Mouse (Mus musculus): ENCODE measurements around the gene Ptprk.
A peak's percentile ranks its signal among the peaks of the same experiment; 100 is the strongest.

Ptprk gene

DNA sequence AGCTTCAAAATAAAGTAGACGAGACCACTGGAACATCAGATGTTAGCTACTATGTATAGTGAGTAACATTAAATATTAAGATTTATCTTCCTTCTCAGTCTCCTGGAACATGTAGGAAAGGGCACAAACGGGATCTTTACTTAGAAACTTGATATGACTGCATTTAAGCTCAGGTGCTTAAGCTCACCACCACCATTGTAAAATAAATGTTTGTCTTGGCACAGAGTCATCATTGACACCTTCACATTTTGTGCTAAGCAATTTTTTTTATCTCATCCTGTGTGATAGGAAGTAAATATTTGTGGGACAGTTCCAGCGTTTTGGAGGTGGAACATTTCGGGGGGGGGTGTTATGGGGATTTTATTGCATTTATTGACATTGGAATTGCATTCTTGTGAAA, 375.2 kb downstream of the Ptprk start:
- no peak for DNase-seq

DNA sequence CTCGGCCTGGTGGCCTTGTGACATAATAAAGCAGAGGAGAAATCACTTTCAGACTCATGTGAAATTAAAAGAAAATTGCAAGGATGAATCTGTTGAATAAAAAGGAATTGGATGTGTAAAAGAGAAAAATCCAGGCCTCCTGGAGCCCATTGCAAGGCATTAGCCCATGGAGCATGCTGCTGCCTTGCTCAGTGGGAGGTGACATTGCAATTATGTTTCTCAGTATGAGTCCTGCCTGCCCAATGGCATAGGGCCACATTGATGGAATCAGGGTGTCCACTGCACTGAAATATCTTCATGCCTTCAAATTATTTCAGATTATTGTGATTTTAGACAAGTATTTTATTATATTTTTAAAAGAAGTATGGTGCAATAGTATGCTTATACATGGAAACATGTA, 376.0 kb downstream of the Ptprk start:
- no peak for DNase-seq

DNA sequence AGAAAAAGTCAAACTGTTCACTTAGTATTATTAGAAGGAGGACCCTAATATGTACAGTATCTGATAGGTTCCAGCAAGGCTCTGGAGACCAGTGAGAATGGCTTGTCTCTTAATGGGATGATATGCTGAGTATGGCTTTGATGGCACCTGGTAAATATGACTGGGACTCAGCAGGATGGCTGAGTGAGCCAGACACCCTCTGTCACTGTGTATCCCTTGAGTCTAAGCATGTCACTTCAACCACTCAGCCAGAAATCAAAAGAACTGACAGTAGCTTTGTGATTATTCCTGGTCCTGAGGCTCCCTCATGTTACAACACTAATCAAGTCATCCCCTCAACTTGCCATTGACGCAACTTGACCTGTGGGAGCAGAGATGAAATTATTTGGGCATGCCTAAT, 383.4 kb downstream of the Ptprk start:
- no peak for DNase-seq

DNA sequence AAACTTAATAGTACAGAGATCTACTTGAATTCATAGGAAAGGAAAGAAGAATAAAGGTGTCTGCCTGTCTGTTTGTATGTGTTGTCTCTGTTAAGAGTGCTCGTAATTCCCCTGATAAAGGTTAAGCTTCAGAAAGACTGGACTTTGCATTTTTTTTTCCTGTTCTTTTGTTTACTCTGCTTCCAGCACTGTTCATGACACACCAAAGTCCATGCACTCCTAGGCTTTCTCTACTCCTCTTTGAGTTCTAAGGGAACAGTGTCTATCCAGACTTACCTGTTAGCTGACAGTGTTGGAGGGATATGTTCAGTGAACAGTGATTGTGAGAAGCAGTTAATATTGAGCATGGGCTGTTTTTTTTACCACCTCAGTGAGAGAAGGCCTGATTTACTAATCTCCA, 385.3 kb downstream of the Ptprk start:
- peak; percentile 43 for DNase-seq

DNA sequence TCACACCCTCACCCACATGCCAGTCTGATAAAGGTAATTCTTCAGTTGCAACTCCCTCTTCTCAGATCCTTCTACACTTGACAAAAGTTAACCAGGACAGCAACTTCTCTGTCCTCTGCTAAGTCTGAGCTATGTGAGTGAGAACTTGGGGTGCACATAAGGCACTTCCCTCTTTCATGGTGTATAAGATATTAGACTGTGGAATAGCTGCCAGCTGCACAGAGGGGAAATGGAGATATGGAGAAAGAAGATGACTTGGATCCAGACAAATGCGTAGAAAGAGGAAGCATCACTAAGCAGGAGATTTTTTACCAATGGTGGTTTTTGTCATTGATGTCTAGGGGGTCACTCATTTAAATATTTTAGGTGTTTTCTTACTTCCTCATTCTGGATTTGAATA, 389.1 kb downstream of the Ptprk start:
- DNase-seq = no peak

DNA sequence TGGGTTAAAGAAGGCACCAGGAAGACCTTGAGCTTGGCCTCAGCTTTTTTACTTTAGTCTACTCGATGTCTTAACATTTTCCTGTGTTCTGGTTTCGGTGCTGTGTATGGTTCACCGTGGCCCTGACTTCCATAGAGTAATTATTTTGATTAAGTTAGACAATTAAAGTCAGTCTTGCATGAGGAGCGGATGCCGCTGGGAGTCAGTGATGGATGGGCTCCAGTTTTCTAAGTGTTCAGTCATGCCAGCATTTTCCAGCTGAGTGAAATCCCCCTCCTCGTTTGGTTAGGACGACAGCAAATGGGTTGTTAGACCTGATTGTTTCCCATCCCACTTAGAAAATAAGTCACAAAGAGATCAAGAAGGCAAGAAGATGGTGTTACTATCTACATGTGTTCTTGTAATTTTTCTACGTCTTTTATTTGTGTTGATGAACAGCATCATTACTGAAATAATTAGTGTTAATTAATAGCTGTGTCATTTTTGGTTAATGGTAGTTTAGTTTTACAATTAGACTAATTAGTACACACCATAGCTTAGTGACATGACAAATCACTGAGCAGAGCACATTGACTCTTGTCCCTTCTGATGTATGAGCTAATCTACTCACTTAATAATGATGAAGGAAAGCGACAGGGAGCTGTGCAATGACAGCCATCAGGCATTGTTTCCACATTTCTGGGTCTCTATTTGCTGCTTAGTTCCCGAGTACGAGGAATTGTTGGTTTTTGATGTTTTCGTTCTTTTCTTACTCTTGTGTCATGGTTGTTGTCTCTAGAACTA, 390.3 kb downstream of the Ptprk start:
- DNase-seq = no peak

DNA sequence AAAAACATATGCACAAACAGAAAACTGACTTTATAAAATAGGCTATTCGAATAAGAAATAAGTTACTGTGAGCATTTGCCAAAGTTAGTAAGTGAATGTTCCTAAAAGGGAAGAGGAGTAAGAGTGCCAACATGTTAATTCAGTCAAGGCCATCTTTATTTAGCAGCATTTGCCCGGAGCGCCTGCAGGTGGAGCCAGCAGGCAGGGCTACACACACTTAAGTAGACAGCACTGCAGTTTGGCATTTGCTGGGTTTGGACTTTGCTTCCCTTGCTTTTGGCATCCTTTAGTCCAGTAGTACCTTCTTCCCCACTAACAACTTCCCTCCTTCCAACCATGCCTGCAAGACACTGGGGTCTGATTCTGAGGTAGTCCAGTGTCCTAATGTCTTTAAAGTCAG, 411.0 kb downstream of the Ptprk start:
- DNase-seq = peak; percentile 75

DNA sequence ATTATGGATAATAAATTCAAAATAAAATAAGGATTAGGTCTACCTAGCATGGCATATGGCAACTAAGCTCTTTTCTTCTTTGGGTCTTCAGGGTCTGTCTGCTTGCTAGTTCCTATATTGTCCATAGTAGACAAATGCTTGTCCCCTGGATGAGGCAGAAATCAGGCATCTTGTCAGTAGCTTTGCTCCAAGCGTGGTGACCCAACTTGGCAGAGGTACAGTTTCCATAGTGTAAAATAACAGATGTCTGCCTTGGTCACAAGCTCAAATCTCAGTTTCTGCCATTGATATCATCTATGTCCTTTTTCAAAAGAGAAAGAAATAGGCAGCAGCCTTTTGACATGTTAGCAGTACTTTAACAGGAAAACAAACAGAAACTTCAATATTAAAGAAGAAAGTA, 416.4 kb downstream of the Ptprk start:
- DNase-seq = no peak

DNA sequence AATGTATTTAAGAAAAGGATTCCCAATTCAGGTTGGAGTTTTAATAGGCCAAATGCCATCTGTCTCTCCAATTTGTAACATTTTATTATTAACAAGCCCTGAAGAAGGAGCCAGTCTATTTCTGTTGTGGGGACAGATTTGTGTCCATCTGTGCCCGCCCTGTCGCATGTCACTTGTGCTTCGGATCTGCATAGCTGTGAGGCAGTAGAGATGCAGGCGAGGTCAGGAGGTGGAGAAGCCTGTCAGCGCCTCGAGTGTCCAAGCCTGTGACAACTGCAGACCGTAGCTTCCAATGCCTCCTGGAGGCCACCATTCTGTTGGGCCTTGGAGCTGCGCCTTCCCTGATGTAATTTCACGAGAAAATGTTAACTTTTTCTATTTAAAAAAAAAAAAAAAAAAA, 417.6 kb downstream of the Ptprk start:
- DNase-seq = no peak

DNA sequence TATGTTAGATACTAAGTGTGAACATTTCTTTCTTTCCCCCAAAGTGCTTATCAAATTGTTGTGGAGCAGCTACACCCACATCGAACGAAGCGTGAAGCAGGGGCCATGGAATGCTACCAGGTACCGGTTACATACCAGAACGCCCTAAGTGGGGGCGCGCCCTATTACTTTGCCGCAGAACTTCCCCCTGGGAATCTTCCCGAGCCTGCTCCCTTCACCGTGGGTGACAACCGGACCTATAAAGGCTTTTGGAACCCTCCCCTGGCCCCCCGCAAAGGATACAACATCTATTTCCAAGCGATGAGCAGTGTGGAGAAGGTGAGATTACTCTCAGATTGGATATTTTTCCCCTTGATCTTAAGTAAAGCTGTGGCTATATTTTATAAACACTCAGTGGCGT, 418.2 kb downstream of the Ptprk start:
- no peak for DNase-seq

DNA sequence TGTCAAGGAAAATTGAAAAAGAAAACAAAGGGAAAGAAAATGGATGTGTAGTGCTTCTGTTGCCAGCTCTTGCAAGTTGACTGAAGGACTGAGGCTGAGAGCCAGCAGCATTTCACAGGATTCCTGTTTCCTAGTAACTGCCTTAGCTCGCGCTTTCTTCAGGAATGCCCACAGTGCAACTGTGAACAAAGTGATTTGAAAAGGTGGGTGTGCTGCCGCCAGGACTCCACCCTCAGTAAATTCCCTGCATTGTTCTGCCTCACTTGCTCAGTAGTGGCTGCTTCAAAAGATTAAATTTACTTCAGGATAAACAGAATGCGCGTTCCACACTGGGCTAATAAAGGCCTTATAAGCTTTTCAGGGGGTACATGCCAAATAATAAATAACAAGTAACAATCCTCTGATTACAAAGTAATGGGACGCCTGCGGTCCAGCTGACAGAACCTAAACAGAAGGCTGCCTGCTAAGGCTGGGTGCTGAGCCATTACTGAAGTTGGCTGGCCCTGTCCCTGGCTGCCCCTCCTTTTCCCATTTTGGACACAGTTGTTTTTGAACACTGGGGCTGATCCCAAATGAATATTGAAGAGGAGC, 418.7 kb downstream of the Ptprk start:
- no peak for DNase-seq

DNA sequence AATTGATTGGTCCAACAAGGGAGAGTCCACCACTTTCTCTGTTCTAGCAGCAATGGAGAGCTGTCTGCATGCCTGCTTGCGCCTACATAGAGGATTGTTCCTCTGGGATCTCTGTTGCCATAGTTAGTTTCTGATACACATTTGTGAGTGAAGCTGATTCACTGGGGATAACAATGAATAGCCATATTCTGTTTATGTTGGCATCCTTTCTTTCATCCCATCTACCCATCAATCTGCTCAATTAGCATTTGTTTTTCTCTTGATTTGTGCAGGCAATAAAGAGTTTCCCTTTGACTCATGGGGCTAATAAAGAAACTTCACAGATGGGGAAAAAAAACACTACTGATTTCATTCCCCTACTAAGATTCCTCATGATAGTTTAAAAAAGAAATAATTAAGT, 423.2 kb downstream of the Ptprk start:
- DNase-seq = no peak

DNA sequence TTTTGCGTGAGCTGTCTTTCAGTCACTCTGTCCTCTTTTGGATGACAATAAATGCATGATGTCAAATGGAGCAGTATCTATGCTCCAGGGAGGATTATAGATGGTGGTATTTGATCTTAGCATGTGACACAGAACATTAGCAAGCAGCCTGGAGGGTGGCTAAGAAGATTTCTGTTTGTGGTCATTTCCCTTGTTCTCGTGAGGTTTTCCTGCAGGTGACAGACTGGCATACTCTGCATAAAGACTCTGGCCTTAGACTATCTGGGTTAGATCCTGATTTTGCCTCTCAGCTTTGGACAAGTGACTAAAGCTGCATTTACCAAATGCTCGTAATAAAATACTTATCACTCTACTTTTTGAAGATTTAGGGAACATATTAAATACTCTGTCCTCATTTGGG, 423.9 kb downstream of the Ptprk start:
- no peak for DNase-seq

DNA sequence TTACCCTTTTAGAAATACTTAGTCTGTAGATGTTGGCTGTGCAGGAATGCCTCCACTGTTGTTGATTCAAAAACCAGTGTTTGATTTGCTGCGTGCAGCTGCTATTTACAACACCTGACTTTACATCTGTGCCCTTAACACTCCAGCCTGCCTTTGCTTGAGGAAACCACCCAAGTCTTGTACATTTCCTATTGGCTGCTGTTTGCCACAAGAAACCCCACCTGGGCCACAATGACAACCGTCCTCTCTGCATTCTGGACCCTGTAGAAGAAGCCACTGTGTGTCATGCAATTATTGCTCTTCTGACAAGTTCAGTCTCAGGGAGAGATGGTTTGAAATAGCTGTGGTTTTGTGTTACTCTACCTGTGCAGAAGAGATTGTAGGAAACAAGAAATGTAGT, 439.0 kb downstream of the Ptprk start:
- DNase-seq = no peak

DNA sequence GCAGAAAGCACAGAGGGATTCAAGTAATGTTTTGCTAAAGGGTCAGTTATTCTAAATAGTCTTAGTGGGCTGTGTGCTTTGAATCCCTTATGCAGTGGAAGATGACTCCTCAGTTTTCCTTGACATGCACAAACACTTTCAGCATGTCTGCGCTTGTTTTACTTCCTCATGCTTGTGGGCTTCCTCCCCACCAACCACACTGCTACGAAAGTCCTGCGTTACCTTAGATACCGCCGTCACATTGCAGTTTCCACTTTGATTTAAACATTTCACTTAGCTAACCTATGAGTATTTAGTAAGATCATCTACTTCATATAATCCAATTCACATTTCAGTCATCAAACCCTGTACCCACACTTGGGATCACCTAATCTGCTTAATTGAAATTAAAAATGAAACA, 441.5 kb downstream of the Ptprk start:
- DNase-seq = no peak

DNA sequence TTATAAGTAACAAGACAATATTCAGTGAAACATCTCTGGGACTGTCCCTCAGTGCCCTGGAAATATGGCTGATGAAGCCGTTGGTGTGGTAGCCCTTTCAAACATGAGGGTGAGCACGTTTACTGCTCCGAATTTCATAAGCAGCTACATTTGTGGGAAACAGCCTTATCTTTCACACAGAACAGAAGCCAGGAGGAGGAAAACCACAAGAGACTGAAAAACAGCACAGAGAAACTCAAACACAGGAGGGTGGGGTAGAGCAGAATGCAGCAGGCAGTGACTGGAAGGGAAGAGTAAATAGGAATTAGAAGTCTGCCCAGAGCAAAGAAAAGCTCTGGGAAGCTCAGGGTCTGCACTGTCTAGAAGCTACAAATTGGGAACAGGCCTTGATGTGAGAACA, 443.7 kb downstream of the Ptprk start:
- DNase-seq = no peak

DNA sequence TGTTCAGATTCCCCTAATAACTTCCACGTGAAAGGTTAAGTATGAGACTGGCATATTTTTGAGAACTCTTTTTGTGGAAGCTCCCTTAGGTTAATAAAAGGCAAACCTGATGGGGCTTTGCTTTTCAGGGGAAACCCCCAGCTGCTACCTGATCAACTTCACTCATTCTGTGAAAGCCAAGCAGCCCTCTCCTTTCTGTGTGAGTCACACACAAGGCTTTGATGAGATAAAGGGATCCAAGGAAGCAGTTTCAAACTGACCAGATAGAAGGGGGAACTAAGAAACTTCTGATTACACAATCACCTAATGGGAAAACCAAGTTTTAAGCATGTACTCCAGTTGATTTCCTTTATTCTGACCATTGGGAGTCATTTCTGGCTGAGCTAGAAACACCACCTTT, 445.2 kb downstream of the Ptprk start:
- DNase-seq = no peak

DNA sequence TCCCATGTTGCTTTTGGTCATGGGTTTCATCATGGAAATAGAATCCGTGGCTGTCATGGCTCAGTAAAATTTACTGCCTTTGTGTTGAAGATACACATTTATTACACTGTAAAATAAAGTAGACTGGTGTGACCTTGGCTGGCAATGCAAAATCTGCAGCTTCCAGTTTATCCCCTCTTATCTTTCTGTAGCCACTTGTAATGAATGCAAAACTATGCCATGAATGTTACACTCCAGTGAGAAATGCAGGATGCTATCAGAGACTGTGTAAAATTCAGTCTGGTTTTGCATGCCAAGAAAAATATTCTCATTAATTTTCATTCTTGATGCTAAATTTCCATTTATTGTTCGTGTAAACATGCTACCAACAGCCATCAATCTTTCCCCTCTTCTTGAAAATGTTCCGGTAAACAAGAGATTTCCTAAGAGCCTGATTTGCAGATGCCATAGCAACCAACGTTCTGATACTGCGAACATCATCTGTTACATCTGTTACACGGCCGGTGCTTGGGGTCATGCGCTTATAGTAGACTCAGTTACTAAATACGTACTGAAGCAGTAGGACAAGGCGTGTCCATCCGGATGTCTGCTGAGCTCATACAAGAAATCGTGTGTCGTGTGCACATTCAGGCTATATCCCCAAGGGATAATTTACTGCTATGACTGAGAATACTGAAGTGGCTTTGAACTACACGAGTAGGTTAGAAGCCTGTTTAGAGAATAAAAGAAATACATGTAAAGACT, 449.5 kb downstream of the Ptprk start:
- no peak for DNase-seq

DNA sequence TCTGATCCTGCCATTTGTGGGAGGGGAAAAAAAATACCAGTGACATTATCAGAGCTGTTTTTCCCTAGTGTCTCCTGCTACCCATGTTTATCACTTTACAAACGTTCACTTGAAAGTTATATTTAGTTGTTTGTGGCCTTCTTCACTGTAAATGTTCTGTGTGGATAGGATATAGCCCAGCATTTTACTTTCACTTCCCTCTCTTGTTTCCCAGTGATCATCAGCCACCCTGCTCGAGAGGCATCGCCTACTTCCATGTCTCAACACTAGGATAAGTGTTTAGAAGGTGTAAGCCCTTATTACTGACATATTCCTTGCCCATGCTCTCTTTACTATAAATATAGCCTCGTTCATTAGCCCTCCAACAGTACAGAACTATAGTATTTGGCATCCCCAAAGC, 466.0 kb downstream of the Ptprk start:
- DNase-seq = no peak

DNA sequence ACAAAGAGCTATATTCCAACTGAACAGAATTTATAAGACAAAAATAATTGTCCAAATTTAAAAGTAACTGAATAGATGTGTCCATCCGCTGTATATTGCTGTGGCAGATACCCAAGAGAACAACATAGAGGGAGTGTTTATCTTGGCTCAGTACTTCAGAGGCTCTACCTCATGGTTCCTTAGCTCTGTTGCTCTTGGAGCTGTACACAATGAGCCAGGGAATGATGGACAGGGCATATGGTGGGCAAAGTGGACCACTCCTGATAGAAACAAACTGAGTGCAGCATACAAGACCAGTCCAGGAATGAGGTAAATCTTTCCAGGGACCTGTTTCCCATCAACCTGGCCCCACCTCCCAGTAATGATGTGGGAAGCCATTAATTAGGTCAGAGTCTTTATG, 468.1 kb downstream of the Ptprk start:
- DNase-seq = no peak

DNA sequence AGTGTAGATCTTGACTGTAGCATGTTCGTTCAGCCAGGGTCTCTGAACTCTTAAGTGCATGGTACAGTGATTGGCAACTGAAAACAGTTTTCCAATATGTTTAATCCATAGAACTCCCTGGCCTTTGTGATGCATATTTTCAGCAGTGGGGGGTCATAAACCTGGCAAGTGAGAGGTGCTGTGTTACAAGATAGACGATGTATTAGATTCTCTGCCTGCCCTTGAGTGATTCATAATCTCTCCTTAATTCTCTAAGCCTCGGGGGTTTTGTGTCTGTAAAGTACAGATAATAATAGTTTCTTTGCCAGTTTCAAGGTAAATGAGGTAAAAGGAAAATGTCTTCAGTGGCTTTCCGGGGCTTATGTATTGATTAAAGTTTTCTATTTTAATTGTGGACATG, 475.9 kb downstream of the Ptprk start:
- DNase-seq = no peak

DNA sequence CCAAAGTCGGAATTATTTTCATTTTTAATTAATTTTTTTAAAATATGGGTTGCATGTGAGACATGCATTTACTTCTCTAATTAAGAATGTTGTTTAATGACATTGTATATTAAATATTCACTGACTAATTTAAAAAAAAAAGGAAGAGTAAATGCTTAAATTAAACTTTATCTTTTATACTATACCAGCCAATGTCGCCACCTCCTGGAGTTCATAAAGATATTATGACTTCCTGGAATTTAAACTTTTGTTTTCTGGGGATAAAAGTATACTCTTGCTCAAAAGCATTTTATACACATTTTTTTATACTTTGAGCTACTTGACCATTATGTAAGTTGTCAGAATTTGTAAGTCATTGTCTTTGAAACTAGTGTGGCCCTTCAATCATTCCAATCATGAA, 477.4 kb downstream of the Ptprk start:
- no peak for DNase-seq

DNA sequence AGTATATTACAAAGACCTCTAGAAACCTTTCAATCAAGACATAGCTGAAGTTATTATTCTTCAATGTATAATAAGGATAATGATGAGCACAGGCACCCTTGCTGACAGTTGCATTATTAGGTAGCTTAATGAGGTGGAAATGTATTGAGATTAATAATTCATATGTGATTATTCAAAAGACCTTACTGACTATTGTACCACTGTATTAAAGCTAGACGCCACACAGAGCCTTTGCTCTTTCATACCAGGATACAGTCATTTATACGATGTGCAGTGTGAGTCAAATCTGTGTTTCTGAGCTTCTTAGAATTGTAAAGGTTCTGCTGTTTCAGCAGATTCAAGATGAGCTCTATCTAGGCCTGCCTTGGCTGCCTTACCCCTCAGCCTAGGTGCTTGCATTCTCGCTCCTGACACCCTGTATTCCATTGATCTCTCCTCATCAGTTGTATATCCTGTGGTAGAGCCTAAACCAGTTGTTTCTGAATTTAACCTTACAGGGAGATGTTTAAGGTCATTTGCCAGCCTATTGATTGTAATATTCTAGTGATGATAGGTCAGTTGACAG, 489.6 kb downstream of the Ptprk start:
- no peak for DNase-seq

DNA sequence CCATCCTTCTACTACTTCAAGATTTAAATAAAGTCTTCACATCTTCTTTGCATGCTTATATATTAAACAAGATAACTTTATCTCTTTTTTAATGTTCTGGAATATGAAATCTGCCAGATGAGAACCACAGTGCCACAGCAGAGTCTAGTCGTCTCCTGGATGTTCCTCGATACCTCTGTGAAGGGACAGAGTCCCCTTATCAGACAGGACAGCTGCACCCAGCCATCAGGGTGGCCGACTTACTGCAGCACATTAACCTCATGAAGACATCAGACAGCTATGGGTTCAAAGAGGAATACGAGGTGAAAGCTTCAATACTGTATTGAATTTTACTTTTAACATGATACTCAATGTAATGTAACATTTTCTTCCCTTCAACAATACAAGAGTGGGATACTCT, 491.8 kb downstream of the Ptprk start:
- DNase-seq = no peak
